Mouse (Mus musculus) intestine, embryonic 16.5 days (tissue): Measurements from ENCODE around the gene Vmn1r219. TPM values are rescaled to one million over a fixed set of nuclear protein-coding genes. Genes with fewer than 3 reads are reported as not detected.
"Not testable (repeated sequence)": the region's sequence is repeated elsewhere in the genome, so short reads cannot be mapped to it uniquely, and the experiment has no call there.

Source experiments
- ATAC-seq: fragments of 200-750 bp; cut with Nextera tagmentation; 2 replicates; pipeline ENCODE4 v1.8.0; 2017; ENCODE audit warnings: moderate TSS enrichment, moderate library complexity
- H3K27ac ChIP-seq: fragments of 300-500 bp; sonication (generic); 2 replicates; pipeline ENCODE4 v1.5.1; 2014; ENCODE audit warnings: mild to moderate bottlenecking, low read length
- H3K27me3 ChIP-seq: fragments of 300-500 bp; sonication (generic); replicated peaks from 2 replicates; pipeline ENCODE4 v1.6.1; 2014; ENCODE audit warnings: low read length, control low read depth, mixed read lengths; ENCODE audit not compliant: control insufficient read depth, insufficient read depth
- H3K36me3 ChIP-seq: fragments of 300-500 bp; sonication (generic); 2 replicates; pipeline ENCODE4 v1.6.1; 2014; ENCODE audit warnings: low read length, control low read depth; ENCODE audit not compliant: control insufficient read depth, insufficient read depth
- H3K4me1 ChIP-seq: fragments of 300-500 bp; sonication (generic); 2 replicates; pipeline ENCODE4 v1.6.1; 2014; ENCODE audit warnings: low read length, control low read depth, mixed read lengths; ENCODE audit not compliant: control insufficient read depth, insufficient read depth
- H3K4me2 ChIP-seq: fragments of 300-500 bp; sonication (generic); 2 replicates; pipeline ENCODE4 v1.6.1; 2014; ENCODE audit warnings: low read depth, low read length, control low read depth
- H3K4me3 ChIP-seq: fragments of 300-500 bp; sonication (generic); 2 replicates; pipeline ENCODE4 v1.5.1; 2014; ENCODE audit warnings: mild to moderate bottlenecking, low read length
- H3K9ac ChIP-seq: fragments of 300-500 bp; sonication (generic); 2 replicates; pipeline ENCODE4 v1.6.1; 2014; ENCODE audit warnings: low read depth, low read length
- H3K9me3 ChIP-seq: fragments of 300-500 bp; sonication (generic); 2 replicates; pipeline ENCODE4 v1.6.1; 2016; ENCODE audit warnings: low read length, control low read depth; ENCODE audit not compliant: control insufficient read depth
- WGBS: fragments of 180-500 bp; shearing (Covaris S2); extraction: QIAGEN DNeasy Blood & Tissue Kit; methylation state at CpG from one replicate; pipeline ENCODE4 v1.1.7; 2014; 5-methylcytosine and 5-hydroxymethylcytosine counted together
- polyA plus RNA-seq: library from polyadenylated mRNA; unstranded; fragments of >200 nt; fragmentation: Nextera tagmentation; extraction: Ambion mirVana; gene quantifications from 2 replicates; pipeline ENCODE4 v1.2.1, GENCODE M21; 2015

Vmn1r219 gene
- 0.01 TPM in 1 of 2 replicates, not detected in the other for polyA plus RNA-seq

- ATAC-seq = no peak
- H3K9me3 ChIP-seq = no peaks in the 10 kb centered on the region
- WGBS = 79% methylated on average over 4 of the region's 4 CpGs
These were observed at the start of gene Vmn1r219 for GRCm38 (mm10) chr13:23159012-23159411. Gene Vmn1r219 (plus strand): TSS chr13:23159312.

GRCm38 (mm10) chr13:23118126-23118525 is 41.0 kb upstream of the Vmn1r219 start, which contains the start of gene Vmn1r217:
Gene Vmn1r217 (minus strand): TSS chr13:23118226.
- not testable (repeated sequence) for H3K9me3 ChIP-seq, H3K4me2 ChIP-seq, H3K9ac ChIP-seq, ATAC-seq, H3K27me3 ChIP-seq, H3K4me3 ChIP-seq, H3K27ac ChIP-seq, H3K36me3 ChIP-seq, H3K4me1 ChIP-seq
- 77% methylated on average over 1 of the region's 1 CpGs for WGBS

More at GRCm38 (mm10) chr13:23159012-23159411, at the start of gene Vmn1r219:
- no peak within 1 kb of the TSS for H3K4me2 ChIP-seq
- no peak within 1 kb of the TSS for H3K4me3 ChIP-seq
- no peak within 1 kb of the TSS for H3K27ac ChIP-seq
- H3K9ac ChIP-seq = no peak within 1 kb of the TSS
- no peaks in the 10 kb centered on the region for H3K4me1 ChIP-seq
- H3K36me3 ChIP-seq = no peaks in the 10 kb centered on the region
- no peaks in the 10 kb centered on the region for H3K27me3 ChIP-seq

- ATAC-seq = peak; percentile 76
- no peaks in the 10 kb centered on the region for H3K36me3 ChIP-seq
- H3K4me1 ChIP-seq = no peaks in the 10 kb centered on the region
- WGBS = 70% methylated on average over 2 of the region's 2 CpGs
- H3K9ac ChIP-seq = no peak overlapping the region
- no peaks in the 10 kb centered on the region for H3K9me3 ChIP-seq
- H3K27me3 ChIP-seq = no peaks in the 10 kb centered on the region
- no peak overlapping the region for H3K4me3 ChIP-seq
- no peak overlapping the region for H3K27ac ChIP-seq
- no peak overlapping the region for H3K4me2 ChIP-seq
These were observed 38.5 kb upstream of the Vmn1r219 start for GRCm38 (mm10) chr13:23120611-23121010.

- Histone ChIP-seq H3K4me2 (no peak within 1 kb of the TSS), H3K9ac (no peak within 1 kb of the TSS), H3K4me1 (no peaks in the 10 kb centered on the region), H3K27ac (no peak within 1 kb of the TSS), H3K36me3 (no peaks in the 10 kb centered on the region), H3K9me3 (no peaks in the 10 kb centered on the region), H3K27me3 (no peaks in the 10 kb centered on the region), H3K4me3 (no peak within 1 kb of the TSS)
- ATAC-seq = peak; percentile 42; the same call in 1 of the 2 replicates
- WGBS = 77% methylated on average over 3 of the region's 3 CpGs
These were observed 26.0 kb upstream of the Vmn1r219 start, which contains the start of gene Vmn1r218 for GRCm38 (mm10) chr13:23133099-23133498. Gene Vmn1r218 (plus strand): TSS chr13:23133155.

GRCm38 (mm10) chr13:23133501-23133900 is 25.6 kb upstream of the Vmn1r219 start:
- peak; percentile 71 for ATAC-seq
- Histone ChIP-seq H3K4me2 (no peak overlapping the region), H3K9ac (no peak overlapping the region), H3K36me3 (no peaks in the 10 kb centered on the region), H3K4me1 (no peaks in the 10 kb centered on the region), H3K27me3 (no peaks in the 10 kb centered on the region), H3K4me3 (no peak overlapping the region), H3K9me3 (no peaks in the 10 kb centered on the region), H3K27ac (no peak overlapping the region)
- WGBS = 52% methylated on average over 1 of the region's 1 CpGs

- H3K4me3 ChIP-seq = no peak overlapping the region
- no peak for ATAC-seq
- WGBS = 89% methylated on average over 2 of the region's 2 CpGs
- no peaks in the 10 kb centered on the region for H3K4me1 ChIP-seq
- H3K9me3 ChIP-seq = no peaks in the 10 kb centered on the region
- no peak overlapping the region for H3K9ac ChIP-seq
- H3K36me3 ChIP-seq = no peaks in the 10 kb centered on the region
- no peak overlapping the region for H3K4me2 ChIP-seq
- no peaks in the 10 kb centered on the region for H3K27me3 ChIP-seq
- no peak overlapping the region for H3K27ac ChIP-seq
These were observed 20.2 kb upstream of the Vmn1r219 start for GRCm38 (mm10) chr13:23138880-23139279.

- Histone ChIP-seq H3K4me1 (no peaks in the 10 kb centered on the region), H3K9ac (no peak overlapping the region), H3K36me3 (no peaks in the 10 kb centered on the region), H3K9me3 (no peaks in the 10 kb centered on the region), H3K27me3 (no peaks in the 10 kb centered on the region), H3K4me3 (no peak overlapping the region), H3K4me2 (no peak overlapping the region), H3K27ac (no peak overlapping the region)
- no peak for ATAC-seq
- WGBS = 66% methylated on average over 3 of the region's 3 CpGs
These were observed 1.3 kb upstream of the Vmn1r219 start for GRCm38 (mm10) chr13:23157848-23158247.

- H3K9ac ChIP-seq, H3K9me3 ChIP-seq, H3K36me3 ChIP-seq, H3K27ac ChIP-seq, H3K4me3 ChIP-seq, H3K4me2 ChIP-seq, ATAC-seq, H3K4me1 ChIP-seq, H3K27me3 ChIP-seq: not testable (repeated sequence)
- WGBS = 87% methylated on average over 4 of the region's 4 CpGs
These were observed 7.4 kb downstream of the Vmn1r219 start for GRCm38 (mm10) chr13:23166471-23166870.

- Histone ChIP-seq H3K4me2 (no peak within 1 kb of the TSS), H3K9me3 (no peaks in the 10 kb centered on the region), H3K36me3 (no peaks in the 10 kb centered on the region), H3K27me3 (no peaks in the 10 kb centered on the region), H3K9ac (no peak within 1 kb of the TSS), H3K4me3 (no peak within 1 kb of the TSS), H3K27ac (no peak within 1 kb of the TSS), H3K4me1 (no peaks in the 10 kb centered on the region)
- ATAC-seq = no peak
- WGBS = 94% methylated on average over 2 of the region's 2 CpGs
These were observed 28.8 kb downstream of the Vmn1r219 start, which contains the start of gene Vmn1r220 for GRCm38 (mm10) chr13:23187875-23188274. Gene Vmn1r220 (minus strand): TSS chr13:23187975.

- not testable (repeated sequence) for H3K4me3 ChIP-seq, H3K4me2 ChIP-seq, H3K9ac ChIP-seq, H3K27me3 ChIP-seq, H3K27ac ChIP-seq, H3K9me3 ChIP-seq, ATAC-seq, H3K4me1 ChIP-seq, H3K36me3 ChIP-seq
- WGBS = 69% methylated on average over 1 of the region's 1 CpGs
These were observed 44.8 kb downstream of the Vmn1r219 start for GRCm38 (mm10) chr13:23203885-23204284.
